Mouse (Mus musculus) liver, embryonic 16.5 days (tissue): ENCODE data around the gene Adgrv1. TPM values are rescaled to one million over a fixed set of nuclear protein-coding genes. Genes with fewer than 3 reads are reported as not detected.

Experiments used
- ATAC-seq: fragments of 200-750 bp; cut with Nextera tagmentation; 2 replicates; pipeline ENCODE4 v1.8.0; 2017; ENCODE audit warnings: low read depth, mild to moderate bottlenecking, moderate number of reproducible peaks, moderate library complexity
- H3K27ac ChIP-seq: fragments of 300-500 bp; sonication (generic); 2 replicates; pipeline ENCODE4 v1.5.1; 2014; ENCODE audit warnings: mild to moderate bottlenecking, low read length
- H3K27me3 ChIP-seq: fragments of 300-500 bp; sonication (generic); 2 replicates; pipeline ENCODE4 v1.6.1; 2014; ENCODE audit warnings: low read depth, low read length, mixed read lengths; ENCODE audit not compliant: control insufficient read depth, insufficient read depth
- H3K36me3 ChIP-seq: fragments of 300-500 bp; sonication (generic); 2 replicates; pipeline ENCODE4 v1.6.1; 2014; ENCODE audit warnings: mild to moderate bottlenecking; ENCODE audit not compliant: control insufficient read depth, insufficient read depth
- H3K4me1 ChIP-seq: fragments of 300-500 bp; sonication (generic); 2 replicates; pipeline ENCODE4 v1.6.1; 2014; ENCODE audit warnings: low read depth, low read length, mixed read lengths; ENCODE audit not compliant: control insufficient read depth
- H3K4me2 ChIP-seq: fragments of 300-500 bp; sonication (generic); 2 replicates; pipeline ENCODE4 v1.6.1; 2014; ENCODE audit warnings: low read depth, low read length, mixed read lengths
- H3K4me3 ChIP-seq: fragments of 300-500 bp; sonication (generic); 2 replicates; pipeline ENCODE4 v1.5.1; 2014; ENCODE audit warnings: low read depth, mild to moderate bottlenecking, low read length
- H3K9ac ChIP-seq: fragments of 300-500 bp; sonication (generic); 2 replicates; pipeline ENCODE4 v1.6.1; 2014; ENCODE audit warnings: low read depth, low read length
- H3K9me3 ChIP-seq: fragments of 300-500 bp; sonication (generic); replicated peaks from 2 replicates; pipeline ENCODE4 v1.6.1; 2016; ENCODE audit warnings: low read length; ENCODE audit not compliant: control insufficient read depth
- WGBS: fragments of 180-500 bp; shearing (Covaris S2); extraction: QIAGEN DNeasy Blood & Tissue Kit; methylation state at CpG from one replicate; pipeline ENCODE4 v1.1.7; 2014; ENCODE audit not compliant: insufficient replicate concordance; 5-methylcytosine and 5-hydroxymethylcytosine counted together
- polyA plus RNA-seq: library from polyadenylated mRNA; unstranded; fragments of >200 nt; fragmentation: Nextera tagmentation; extraction: Ambion mirVana; gene quantifications from 2 replicates; pipeline ENCODE4 v1.2.1, GENCODE M21; 2015

Adgrv1 gene
- polyA plus RNA-seq, result 0.17 and 0.19 TPM in 2 replicates

DNA sequence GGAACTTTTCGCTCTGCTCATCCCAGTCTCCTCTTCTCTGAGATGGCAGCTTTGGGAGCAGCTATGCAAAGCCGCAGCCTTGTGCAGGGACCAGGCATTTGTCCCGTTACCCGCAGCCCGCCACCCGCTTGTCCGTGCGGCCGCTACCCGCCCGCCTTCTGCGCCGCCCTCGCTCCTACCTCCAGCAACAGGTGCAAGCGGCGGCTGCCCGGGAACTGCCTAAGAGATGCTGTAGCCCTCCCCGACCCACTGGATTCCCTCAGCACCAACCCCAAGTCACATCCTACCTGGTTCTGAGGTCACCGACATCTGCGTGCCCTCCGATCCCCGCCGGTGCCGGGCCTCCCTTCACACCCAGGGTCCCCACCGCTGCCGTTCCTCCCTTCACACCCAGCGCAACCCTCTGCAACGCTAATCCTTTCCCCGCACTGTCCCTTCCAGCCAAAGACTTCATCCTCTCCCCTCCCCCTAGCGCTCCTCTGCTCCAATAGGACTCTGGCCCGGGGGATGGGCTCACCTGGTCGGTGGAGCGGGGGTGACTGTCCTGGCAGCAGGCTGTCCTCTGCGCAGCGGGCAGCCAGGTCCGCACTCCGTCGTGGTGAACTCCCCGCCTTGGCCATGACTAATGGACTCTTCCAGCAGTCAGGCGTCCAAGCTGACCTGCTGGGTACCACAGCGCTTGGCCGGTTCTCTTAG, at the start of gene Adgrv1:
Adgrv1 (minus strand) TSS at position 435 of the 696 bp plus-strand sequence.
- Histone ChIP-seq H3K4me1 (no peaks in the 10 kb centered on the region), H3K9ac (no peak within 1 kb of the TSS), H3K9me3 (no peaks in the 10 kb centered on the region), H3K36me3 (no peaks in the 10 kb centered on the region), H3K4me2 (peak within 1 kb of the TSS; percentile 32), H3K27ac (no peak within 1 kb of the TSS), H3K4me3 (peak within 1 kb of the TSS; percentile 30), H3K27me3 (peaks cover 40% of the 10 kb centered on the region)
- WGBS, result 6% methylated on average over 39 of the region's 42 CpGs
- ATAC-seq, result peak; percentile 91

DNA sequence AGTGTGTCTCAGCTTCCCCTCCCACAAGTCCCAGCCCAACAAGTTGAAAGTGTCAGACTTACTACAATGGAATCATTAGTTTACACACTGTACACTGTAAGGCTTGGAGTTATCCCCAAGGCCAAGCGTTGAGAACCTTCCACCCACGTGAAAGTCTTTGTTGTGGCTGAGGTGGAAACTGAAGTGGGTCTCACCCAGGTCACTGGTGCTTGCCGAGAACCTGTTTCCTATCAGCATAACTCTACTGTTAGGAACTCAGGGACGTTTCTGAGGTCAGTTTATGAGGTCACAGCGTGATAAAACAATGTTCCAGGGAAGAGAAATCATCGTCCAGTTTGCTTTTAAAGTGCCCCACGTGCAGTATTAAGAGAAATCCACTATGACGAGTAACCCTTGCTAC, 42.4 kb upstream of the Adgrv1 start:
- H3K4me2 ChIP-seq, result no peak overlapping the region
- ATAC-seq, result no peak

DNA sequence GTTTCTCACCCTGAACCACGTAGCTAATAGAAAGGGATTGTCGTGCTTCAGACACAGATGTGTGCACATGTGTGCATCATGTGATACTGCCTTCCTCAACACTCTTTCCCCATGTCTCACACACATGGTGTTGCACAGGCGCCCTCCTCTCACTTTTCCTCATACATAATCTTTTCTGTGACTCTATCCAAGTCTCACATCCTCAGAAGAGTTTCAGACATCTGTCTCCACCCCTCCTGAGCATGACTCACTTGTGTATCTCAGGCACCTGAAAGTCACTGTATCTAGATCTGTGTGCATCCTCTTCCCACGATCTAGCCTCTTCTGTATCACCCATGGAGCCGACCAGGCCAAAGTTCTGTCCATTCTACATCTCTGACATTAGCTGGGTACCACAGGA, 34.8 kb upstream of the Adgrv1 start:
- Histone ChIP-seq H3K9ac (no peak overlapping the region), H3K27me3 (no peaks in the 10 kb centered on the region), H3K9me3 (no peaks in the 10 kb centered on the region), H3K4me3 (no peak overlapping the region), H3K4me2 (no peak overlapping the region), H3K36me3 (peaks cover 39% of the 10 kb centered on the region), H3K27ac (no peak overlapping the region), H3K4me1 (peaks cover 14% of the 10 kb centered on the region)
- 77% methylated on average over 5 of the region's 5 CpGs for WGBS
- ATAC-seq, result no peak

More for the DNA sequence above, 42.4 kb upstream of the Adgrv1 start:
- H3K9me3 ChIP-seq, result no peaks in the 10 kb centered on the region
- no peaks in the 10 kb centered on the region for H3K27me3 ChIP-seq
- no peaks in the 10 kb centered on the region for H3K4me1 ChIP-seq
- WGBS, result 81% methylated on average over 8 of the region's 8 CpGs
- H3K27ac ChIP-seq, result no peak overlapping the region
- H3K9ac ChIP-seq, result no peak overlapping the region
- H3K4me3 ChIP-seq, result no peak overlapping the region
- peaks cover 11% of the 10 kb centered on the region; the same call in 1 of the 2 replicates for H3K36me3 ChIP-seq

DNA sequence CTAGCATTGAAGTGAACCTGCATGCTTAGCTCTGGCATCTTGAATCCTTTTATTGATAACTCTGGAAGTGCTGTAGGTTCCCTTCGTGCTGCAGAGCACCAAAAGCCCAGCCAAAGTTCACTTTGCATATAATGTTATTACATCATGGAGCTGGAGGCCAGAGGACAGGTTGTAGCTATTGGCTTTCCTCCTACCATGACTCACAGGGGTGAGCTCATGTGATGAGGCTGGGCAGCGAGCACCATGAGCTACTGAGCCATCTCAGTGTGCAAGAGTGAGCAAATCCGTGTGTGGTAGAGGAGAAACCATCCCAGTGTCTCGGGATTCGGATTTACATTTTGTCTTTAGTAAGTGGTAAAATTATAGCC, 31.4 kb upstream of the Adgrv1 start:
- no peak overlapping the region for H3K27ac ChIP-seq
- no peak overlapping the region for H3K4me3 ChIP-seq
- H3K9me3 ChIP-seq, result no peaks in the 10 kb centered on the region
- H3K36me3 ChIP-seq, result peaks cover 34% of the 10 kb centered on the region
- 84% methylated on average over 5 of the region's 5 CpGs for WGBS
- H3K9ac ChIP-seq, result no peak overlapping the region
- peak; percentile 45 for ATAC-seq
- H3K4me1 ChIP-seq, result peaks cover 18% of the 10 kb centered on the region
- no peaks in the 10 kb centered on the region for H3K27me3 ChIP-seq
- no peak overlapping the region for H3K4me2 ChIP-seq

- ATAC-seq, result peak; percentile 94
- Histone ChIP-seq H3K9me3 (no peaks in the 10 kb centered on the region), H3K4me3 (no peak overlapping the region; the same call in 1 of the 2 replicates), H3K4me1 (peaks cover 21% of the 10 kb centered on the region), H3K36me3 (peaks cover 28% of the 10 kb centered on the region), H3K4me2 (peak overlapping the region; percentile 41; the same call in 1 of the 2 replicates), H3K27me3 (no peaks in the 10 kb centered on the region), H3K9ac (peak overlapping the region; percentile 33; the same call in 1 of the 2 replicates), H3K27ac (peak overlapping the region; percentile 71)
- 64% methylated on average over 12 of the region's 12 CpGs for WGBS
Measured at GRCm38 (mm10) chr13:81663566-81664330, 30.8 kb upstream of the Adgrv1 start.

- WGBS, result 7% methylated on average over 21 of the region's 21 CpGs
- no peak for ATAC-seq
- H3K9ac ChIP-seq, result peak overlapping the region; percentile 96
- peak overlapping the region; percentile 66 for H3K4me2 ChIP-seq
- peak overlapping the region; percentile 94 for H3K4me3 ChIP-seq
- H3K27ac ChIP-seq, result peak overlapping the region; percentile 95
- H3K9me3 ChIP-seq, result no peaks in the 10 kb centered on the region
- H3K36me3 ChIP-seq, result no peaks in the 10 kb centered on the region
- no peaks in the 10 kb centered on the region for H3K27me3 ChIP-seq
- H3K4me1 ChIP-seq, result peaks cover 19% of the 10 kb centered on the region
Measured at GRCm38 (mm10) chr13:81658053-81658752, 25.2 kb upstream of the Adgrv1 start.

DNA sequence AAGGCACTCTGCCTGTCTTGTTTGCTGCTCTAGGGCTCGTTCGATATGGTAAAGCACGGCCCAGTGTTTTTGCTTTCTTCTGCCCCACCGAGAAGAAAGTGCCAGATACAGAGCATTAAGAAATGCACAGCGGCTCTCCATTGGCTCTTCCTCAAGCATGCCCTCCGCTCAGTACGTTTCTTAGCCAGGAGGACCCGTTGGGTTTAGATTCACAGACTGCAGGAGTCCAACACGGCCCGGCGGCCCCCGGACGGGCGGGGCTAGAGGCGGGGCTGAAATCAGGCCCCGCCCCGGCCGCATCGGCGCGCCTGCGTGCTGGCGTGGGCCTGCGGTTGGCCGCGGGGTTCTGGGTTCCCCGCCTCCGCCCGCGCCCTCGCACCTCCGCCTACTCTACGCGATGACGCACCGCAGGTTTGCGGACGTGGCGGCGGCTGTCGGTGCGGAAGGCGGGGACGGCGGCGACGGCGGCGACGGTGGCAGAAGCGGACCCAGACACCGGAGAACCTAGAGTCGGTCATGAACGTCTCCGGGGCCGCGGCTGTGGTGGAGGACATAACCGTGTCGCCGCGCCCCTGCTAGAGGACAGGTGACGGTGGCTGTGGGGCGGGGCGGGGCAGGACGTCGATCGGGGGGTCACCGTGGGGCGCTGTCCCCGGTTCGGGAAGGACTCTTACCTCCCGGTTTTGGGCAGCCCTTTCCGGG, 24.5 kb upstream of the Adgrv1 start, which contains the start of gene Lysmd3:
Lysmd3 (plus strand) TSS at position 313 of the 702 bp plus-strand sequence.
- peaks cover 13% of the 10 kb centered on the region for H3K4me1 ChIP-seq
- H3K27ac ChIP-seq, result peak within 1 kb of the TSS; percentile 95
- H3K9ac ChIP-seq, result peak within 1 kb of the TSS; percentile 96
- peak within 1 kb of the TSS; percentile 94 for H3K4me3 ChIP-seq
- WGBS, result under 1% methylated on average over 73 of the region's 73 CpGs
- no peaks in the 10 kb centered on the region for H3K36me3 ChIP-seq
- H3K9me3 ChIP-seq, result no peaks in the 10 kb centered on the region
- peak; percentile 99 for ATAC-seq
- H3K4me2 ChIP-seq, result peak within 1 kb of the TSS; percentile 66
- no peaks in the 10 kb centered on the region for H3K27me3 ChIP-seq

- peak overlapping the region; percentile 94 for H3K4me3 ChIP-seq
- H3K27me3 ChIP-seq, result no peaks in the 10 kb centered on the region
- no peaks in the 10 kb centered on the region for H3K36me3 ChIP-seq
- ATAC-seq, result peak; percentile 66
- no peaks in the 10 kb centered on the region for H3K9me3 ChIP-seq
- H3K4me1 ChIP-seq, result peaks cover 12% of the 10 kb centered on the region
- H3K27ac ChIP-seq, result peak overlapping the region; percentile 94
- H3K4me2 ChIP-seq, result peak overlapping the region; percentile 61
- WGBS, result 26% methylated on average over 5 of the region's 5 CpGs
- H3K9ac ChIP-seq, result peak overlapping the region; percentile 61
Measured at GRCm38 (mm10) chr13:81657008-81657350, 24.0 kb upstream of the Adgrv1 start.
